ENCODE assay signal across 8 mouse cellular contexts in genomic region chr12:117772638-117773037, GRCm38 (mm10). TPM values are rescaled to one million over a fixed set of nuclear protein-coding genes. Genes with fewer than 3 reads are reported as not detected.
DNase-seq lines count a peak whose midpoint lies in the region; ATAC-seq and TF ChIP-seq lines count a peak whose summit lies in the region.

No protein-coding gene starts in this region.

- TF ChIP-seq POLR2A in lung, adult 2 months (IDR thresholded peaks at IDR 0.05; ENCODE audit: borderline replicate concordance, extremely low read depth, low read depth, low read length), result no peak

- WGBS in lung, adult 2 months, result 1% methylated on average over 2 of the region's 2 CpGs

- peak; percentile 75 for TF ChIP-seq CTCF in Patski (IDR thresholded peaks at IDR 0.05)
- TF ChIP-seq CTCF in lung, adult 2 months (IDR thresholded peaks at IDR 0.05; ENCODE audit: insufficient read depth, low read length), result peak; percentile 65

- POLR2A ChIA-PET in Patski (lab: Charles Lee), result no interaction called here

- H3K4me3 ChIP-seq in lung, adult 2 months (replicated peaks; ENCODE audit: extremely low read depth, low read depth, low read length), result no peak overlapping the region

- H3K27me3 ChIP-seq in Patski, result peaks cover 9% of the 10 kb centered on the region

- CTCF ChIA-PET in Patski (lab: Charles Lee), result interaction anchor here (0.9 to 2.1 kb wide), 7 partner anchors 10 to 387 kb away, joined by 3 to 10 read pairs (median 4); no protein-coding TSS in a partner anchor

- ATAC-seq in Patski, result no peak

- H3K4me1 ChIP-seq in lung, adult 2 months (ENCODE audit: control insufficient read depth, insufficient read depth, low read length), result no peaks in the 10 kb centered on the region

- intact Hi-C loops in gastrocnemius, postnatal 36 days (cut with DNase I), result no loop called here

- DNase-seq in B cell, adult 2 months, result peak; percentile 53 to 62
- no peak for DNase-seq in Patski (ENCODE audit: low read depth, low spot score)
- DNase-seq in cerebellum, postnatal 4 days (ENCODE audit: low spot score in 2 of 2), result peak; percentile 67 to 80
- DNase-seq in gastrocnemius, postnatal 36 days, result peak; percentile 19 to 31
- peak; percentile 51 to 76 for DNase-seq in kidney, postnatal 25 days
- peak; percentile 66 for DNase-seq in lung, adult 2 months
- peak; percentile 57 for DNase-seq in ovary, postnatal 14 days (ENCODE audit: low spot score)
- peak; percentile 83 for DNase-seq in thymus, postnatal 4 days

- in situ Hi-C loops in Patski (cut with MboI; ENCODE audit: low pct_unique_long_range_greater_than_20kb), result loop anchor here (5.0 to 25.0 kb wide), 2 partner anchors 80 to 1135 kb away; no protein-coding TSS in a partner anchor

RNA-seq across cellular contexts. Expression of gene Cdca7l, which starts 31.5 kb away (rescaled TPM):
- 21.9 TPM for polyA plus RNA-seq in Patski (2021)
- under 1 TPM; 0.20 to 0.27 TPM for total RNA-seq in gastrocnemius, postnatal 36 days (2021)
- 2.1 and 2.6 TPM in 2 replicates for polyA plus RNA-seq in lung, adult 2 months (2012; rRNA removed)
